ENCODE assay signal across 11 mouse cellular contexts in the genomic region with DNA sequence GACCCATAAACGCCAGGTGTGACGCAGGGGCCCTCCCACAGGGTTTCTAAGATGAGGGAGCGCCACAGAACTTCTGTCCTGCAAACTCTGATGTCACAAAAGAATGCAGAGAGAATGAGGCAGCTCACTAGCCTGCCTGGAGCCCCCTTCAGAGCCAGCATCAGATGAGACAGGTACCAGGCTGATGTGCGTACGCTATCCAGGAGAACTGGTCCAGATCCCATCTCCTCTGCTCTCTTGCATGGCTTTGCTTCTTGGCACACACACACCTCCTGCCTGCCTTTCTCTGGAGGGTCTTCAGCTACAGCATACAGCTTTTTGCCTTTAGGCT. TPM values are rescaled to one million over a fixed set of nuclear protein-coding genes. Genes with fewer than 3 reads are reported as not detected.
DNase-seq lines count a peak whose midpoint lies in the region; ATAC-seq and TF ChIP-seq lines count a peak whose summit lies in the region.
"Had no signal": no experiment of that assay in that cellular context is flagged by ENCODE, and none has a peak within 500 bp of the region (broad histone marks: within the 10 kb centered on the region; RNA-seq: fewer than 3 reads in every experiment).

No protein-coding gene starts in this region.

- WGBS in hindbrain, embryonic 13.5 days, result 78% methylated on average over 5 of the region's 5 CpGs
- 73% methylated on average over 5 of the region's 5 CpGs for WGBS in hindbrain, embryonic 11.5 days
- 55% methylated on average over 5 of the region's 5 CpGs for WGBS in embryonic facial prominence, embryonic 15.5 days
- WGBS in hindbrain, embryonic 14.5 days, result 74% methylated on average over 5 of the region's 5 CpGs
- whole genome bisulfite sequencing in midbrain, embryonic 14.5 days, result 70% methylated on average over 5 of the region's 5 CpGs
- WGBS in stomach, postnatal 0 days, result 73% methylated on average over 5 of the region's 5 CpGs

- no peak overlapping the region for H3K4me2 ChIP-seq in hindbrain, embryonic 13.5 days
- H3K4me2 ChIP-seq in hindbrain, embryonic 11.5 days (replicated peaks; ENCODE audit: low read depth, low read length), result no peak overlapping the region
- H3K4me2 ChIP-seq in embryonic facial prominence, embryonic 15.5 days (replicated peaks), result no peak overlapping the region
- H3K4me2 ChIP-seq in hindbrain, embryonic 14.5 days (replicated peaks), result no peak overlapping the region
- H3K4me2 ChIP-seq in midbrain, embryonic 14.5 days (ENCODE audit: low read length), result no peak overlapping the region
- H3K4me2 ChIP-seq in stomach, postnatal 0 days (replicated peaks; ENCODE audit: low read depth), result no peak overlapping the region
- H3K4me2 ChIP-seq: limb, embryonic 12.5 days had no signal

- H3K4me3 ChIP-seq in hindbrain, embryonic 13.5 days, result no peak overlapping the region
- H3K4me3 ChIP-seq in hindbrain, embryonic 11.5 days (ENCODE audit: low read depth, low read length), result no peak overlapping the region
- H3K4me3 ChIP-seq in embryonic facial prominence, embryonic 15.5 days (replicated peaks), result no peak overlapping the region
- H3K4me3 ChIP-seq in hindbrain, embryonic 14.5 days (replicated peaks; ENCODE audit: low read length), result no peak overlapping the region
- no peak overlapping the region for H3K4me3 ChIP-seq in midbrain, embryonic 14.5 days (replicated peaks; ENCODE audit: low read depth, low read length)
- no peak overlapping the region for H3K4me3 ChIP-seq in stomach, postnatal 0 days (ENCODE audit: low read depth, low read length)
- H3K4me3 ChIP-seq: limb, embryonic 12.5 days had no signal

- no peaks in the 10 kb centered on the region for H3K36me3 ChIP-seq in hindbrain, embryonic 13.5 days
- H3K36me3 ChIP-seq in hindbrain, embryonic 11.5 days (ENCODE audit: control insufficient read depth, insufficient read depth, low read length), result no peaks in the 10 kb centered on the region
- H3K36me3 ChIP-seq in embryonic facial prominence, embryonic 15.5 days, result no peaks in the 10 kb centered on the region
- no peaks in the 10 kb centered on the region for H3K36me3 ChIP-seq in hindbrain, embryonic 14.5 days (replicated peaks; ENCODE audit: control insufficient read depth, insufficient read depth)
- H3K36me3 ChIP-seq in midbrain, embryonic 14.5 days (ENCODE audit: control insufficient read depth, insufficient read depth, low read length), result no peaks in the 10 kb centered on the region
- no peaks in the 10 kb centered on the region for H3K36me3 ChIP-seq in stomach, postnatal 0 days (ENCODE audit: control insufficient read depth, insufficient read depth, low read length)
- H3K36me3 ChIP-seq: limb, embryonic 12.5 days had no signal

- H3K4me1 ChIP-seq in hindbrain, embryonic 13.5 days (replicated peaks), result peaks cover 51% of the 10 kb centered on the region
- H3K4me1 ChIP-seq in hindbrain, embryonic 11.5 days (replicated peaks; ENCODE audit: control insufficient read depth, insufficient read depth, low read length), result peaks cover 11% of the 10 kb centered on the region
- peaks cover 23% of the 10 kb centered on the region for H3K4me1 ChIP-seq in embryonic facial prominence, embryonic 15.5 days
- H3K4me1 ChIP-seq in hindbrain, embryonic 14.5 days (replicated peaks; ENCODE audit: control insufficient read depth, insufficient read depth, low read length), result peaks cover 34% of the 10 kb centered on the region
- H3K4me1 ChIP-seq in midbrain, embryonic 14.5 days (ENCODE audit: control insufficient read depth, insufficient read depth, low read length), result peaks cover 49% of the 10 kb centered on the region
- H3K4me1 ChIP-seq in stomach, postnatal 0 days (replicated peaks; ENCODE audit: control insufficient read depth, insufficient read depth), result no peaks in the 10 kb centered on the region

- no peaks in the 10 kb centered on the region for H3K9me3 ChIP-seq in hindbrain, embryonic 13.5 days
- H3K9me3 ChIP-seq in hindbrain, embryonic 11.5 days (ENCODE audit: control insufficient read depth, low read length), result no peaks in the 10 kb centered on the region
- H3K9me3 ChIP-seq in embryonic facial prominence, embryonic 15.5 days (replicated peaks), result no peaks in the 10 kb centered on the region
- no peaks in the 10 kb centered on the region for H3K9me3 ChIP-seq in hindbrain, embryonic 14.5 days (ENCODE audit: control insufficient read depth, low read length)
- H3K9me3 ChIP-seq in midbrain, embryonic 14.5 days (ENCODE audit: control insufficient read depth, low read length), result no peaks in the 10 kb centered on the region
- no peaks in the 10 kb centered on the region for H3K9me3 ChIP-seq in stomach, postnatal 0 days (ENCODE audit: control insufficient read depth, low read length)
- H3K9me3 ChIP-seq: limb, embryonic 12.5 days had no signal

- no peak for TF ChIP-seq EP300 in stomach, postnatal 0 days (optimal IDR thresholded peaks at IDR 0.05)

- ATAC-seq in hindbrain, embryonic 13.5 days (ENCODE audit: low FRiP score), result no peak
- ATAC-seq in hindbrain, embryonic 11.5 days (ENCODE audit: low FRiP score), result no peak
- ATAC-seq in embryonic facial prominence, embryonic 15.5 days (ENCODE audit: insufficient number of reproducible peaks, low FRiP score, low TSS enrichment, low read depth), result peak; percentile 25; the same call in 1 of the 2 replicates
- ATAC-seq in hindbrain, embryonic 14.5 days (ENCODE audit: low FRiP score), result no peak
- no peak for ATAC-seq in midbrain, embryonic 14.5 days (ENCODE audit: low FRiP score, low TSS enrichment)
- no peak for ATAC-seq in stomach, postnatal 0 days (ENCODE audit: low FRiP score, low TSS enrichment)
- no peak for ATAC-seq in megakaryocyte progenitor cell, adult 5-6 weeks (replicated peaks; ENCODE audit: poor library complexity)

- H3K27me3 ChIP-seq in hindbrain, embryonic 13.5 days, result 0 out of 2 replicates have a peak, but pooled peaks cover 5% of the 10 kb centered on the region
- H3K27me3 ChIP-seq in hindbrain, embryonic 11.5 days (ENCODE audit: control insufficient read depth, insufficient read depth, low read length), result no peaks in the 10 kb centered on the region
- no peaks in the 10 kb centered on the region for H3K27me3 ChIP-seq in embryonic facial prominence, embryonic 15.5 days
- H3K27me3 ChIP-seq in hindbrain, embryonic 14.5 days (ENCODE audit: control insufficient read depth, insufficient read depth, low read length), result no peaks in the 10 kb centered on the region
- H3K27me3 ChIP-seq in midbrain, embryonic 14.5 days (ENCODE audit: control insufficient read depth, insufficient read depth, low read length), result no peaks in the 10 kb centered on the region
- H3K27me3 ChIP-seq in stomach, postnatal 0 days (ENCODE audit: control insufficient read depth, insufficient read depth, low read length), result no peaks in the 10 kb centered on the region

- no peak for TF ChIP-seq CTCF in stomach, postnatal 0 days (IDR thresholded peaks at IDR 0.05; ENCODE audit: low read depth)

- peak overlapping the region; percentile 48 for H3K27ac ChIP-seq in hindbrain, embryonic 13.5 days
- no peak overlapping the region for H3K27ac ChIP-seq in hindbrain, embryonic 11.5 days (ENCODE audit: low read depth, low read length)
- no peak overlapping the region for H3K27ac ChIP-seq in embryonic facial prominence, embryonic 15.5 days (replicated peaks)
- H3K27ac ChIP-seq in hindbrain, embryonic 14.5 days, result peak overlapping the region; percentile 21; the same call in 1 of the 2 replicates
- H3K27ac ChIP-seq in midbrain, embryonic 14.5 days (replicated peaks; ENCODE audit: low read depth, low read length), result peak overlapping the region; percentile 69
- H3K27ac ChIP-seq in stomach, postnatal 0 days (replicated peaks), result no peak overlapping the region
- H3K27ac ChIP-seq: limb, embryonic 12.5 days had no signal

- H3K9ac ChIP-seq in hindbrain, embryonic 13.5 days, result peak overlapping the region; percentile 29; the same call in 1 of the 2 replicates
- H3K9ac ChIP-seq in hindbrain, embryonic 11.5 days (ENCODE audit: low read depth, low read length), result no peak overlapping the region
- no peak overlapping the region for H3K9ac ChIP-seq in embryonic facial prominence, embryonic 15.5 days
- H3K9ac ChIP-seq in hindbrain, embryonic 14.5 days, result 0 out of 2 replicates have a peak overlapping the region, but pooled peaks have one; percentile 12
- peak overlapping the region; percentile 27; the same call in 1 of the 2 replicates for H3K9ac ChIP-seq in midbrain, embryonic 14.5 days (replicated peaks; ENCODE audit: low read length)
- H3K9ac ChIP-seq in stomach, postnatal 0 days (ENCODE audit: low read length), result no peak overlapping the region
- H3K9ac ChIP-seq: limb, embryonic 12.5 days had no signal

- no peak for DNase-seq in hindbrain, embryonic 11.5 days (ENCODE audit: low spot score)
- DNase-seq in hindbrain, embryonic 14.5 days (ENCODE audit: low spot score), result no peak
- DNase-seq in midbrain, embryonic 14.5 days, result no peak
- no peak for DNase-seq in stomach, postnatal 0 days (ENCODE audit: low spot score)
- DNase-seq: cerebellum, adult 9-11 months; kidney, postnatal 36 days; right cerebral cortex, postnatal 4 days had no signal

RNA-seq across cellular contexts. Expression of a gene that starts 32.3 kb away (rescaled TPM):
- polyA plus RNA-seq in hindbrain, embryonic 13.5 days (2015; fragmentation: Nextera tagmentation; extraction: Ambion mirVana), result 93.2 and 105 TPM in 2 replicates
- 21.5 and 23.7 TPM in 2 replicates for polyA plus RNA-seq in hindbrain, embryonic 11.5 days (2014; fragmentation: Nextera tagmentation; extraction: Ambion mirVana)
- polyA plus RNA-seq in embryonic facial prominence, embryonic 15.5 days (2015; fragmentation: Nextera tagmentation; extraction: Ambion mirVana), result 4.5 and 5.3 TPM in 2 replicates
- 90.1 and 92.7 TPM in 2 replicates for polyA plus RNA-seq in hindbrain, embryonic 14.5 days (2014; fragmentation: Nextera tagmentation; extraction: Ambion mirVana)
- polyA plus RNA-seq in midbrain, embryonic 14.5 days (2014; fragmentation: Nextera tagmentation; extraction: Ambion mirVana), result 103 and 134 TPM in 2 replicates
- polyA plus RNA-seq in stomach, postnatal 0 days (2015; fragmentation: Nextera tagmentation; extraction: Ambion mirVana), result 0.57 and 0.75 TPM in 2 replicates
- total RNA-seq in megakaryocyte progenitor cell, adult 5-6 weeks (2015), result 5.0 and 5.8 TPM in 2 replicates
- total RNA-seq in megakaryocyte progenitor cell, adult 5-6 weeks (2017), result 5.5 and 5.7 TPM in 2 replicates

Comparison
In these comparisons a context has a peak if more than half of its experiments do, and no peak if none do; other contexts are left out.
1. H3K27ac ChIP-seq: peak in hindbrain, embryonic 13.5 days (single experiment), hindbrain, embryonic 14.5 days (single experiment) and midbrain, embryonic 14.5 days (single experiment); none in hindbrain, embryonic 11.5 days (single experiment), embryonic facial prominence, embryonic 15.5 days (single experiment) and stomach, postnatal 0 days (single experiment).
2. H3K9ac ChIP-seq: peak in hindbrain, embryonic 13.5 days (single experiment), hindbrain, embryonic 14.5 days (single experiment) and midbrain, embryonic 14.5 days (single experiment); none in hindbrain, embryonic 11.5 days (single experiment), embryonic facial prominence, embryonic 15.5 days (single experiment) and stomach, postnatal 0 days (single experiment).